Mouse (Mus musculus): ENCODE results near the gene Samd9l. TPM values are rescaled to one million over a fixed set of nuclear protein-coding genes. Genes with fewer than 3 reads are reported as not detected.

The Samd9l gene
- polyA plus RNA-seq, 1 experiment from 2014 or later: 7.1 TPM

Other genes with a start within 250 kb of the Samd9l start
- gene Hepacam2, start 98.7 kb upstream of the Samd9l start, polyA plus RNA-seq (2014; fragmentation: Nextera tagmentation; extraction: Ambion mirVana): 5.4 and 8.2 TPM in 2 replicates
- 32.8 and 33.1 TPM in 2 replicates for gene Vps50, start 98.8 kb upstream of the Samd9l start, polyA plus RNA-seq (2014; fragmentation: Nextera tagmentation; extraction: Ambion mirVana)

Data from intestine, embryonic 14.5 days (tissue).